Mouse (Mus musculus) lung, postnatal 0 days (tissue): Measurements from ENCODE around the gene Gm20388. TPM values are rescaled to one million over a fixed set of nuclear protein-coding genes. Genes with fewer than 3 reads are reported as not detected.

Experiments
- ATAC-seq: fragments of 200-750 bp; cut with Nextera tagmentation; 2 replicates; pipeline ENCODE4 v1.8.0; 2017; ENCODE audit warnings: moderate library complexity
- DNase-seq: peaks from one replicate; pipeline ENCODE4 v3.0.0-alpha.2; 2016; ENCODE audit warnings: low spot score
- H3K27ac ChIP-seq: fragments of 300-500 bp; sonication (generic); 2 replicates; pipeline ENCODE4 v1.5.1; 2014; ENCODE audit warnings: antibody characterized with exemption, mild to moderate bottlenecking, low read length, mixed read lengths
- H3K27me3 ChIP-seq: fragments of 300-500 bp; sonication (generic); replicated peaks from 2 replicates; pipeline ENCODE4 v1.6.1; 2014; ENCODE audit warnings: low read length, mixed read lengths; ENCODE audit not compliant: insufficient read depth
- H3K36me3 ChIP-seq: fragments of 300-500 bp; sonication (generic); 2 replicates; pipeline ENCODE4 v1.6.1; 2014; ENCODE audit warnings: low read length, mixed read lengths; ENCODE audit not compliant: insufficient read depth
- H3K4me1 ChIP-seq: fragments of 300-500 bp; sonication (generic); 2 replicates; pipeline ENCODE4 v1.6.1; 2014; ENCODE audit warnings: antibody characterized with exemption, low read depth, low read length, mixed read lengths; ENCODE audit not compliant: insufficient read depth
- H3K4me2 ChIP-seq: fragments of 300-500 bp; sonication (generic); replicated peaks from 2 replicates; pipeline ENCODE4 v1.6.1; 2014; ENCODE audit warnings: low read depth, mild to moderate bottlenecking, low read length, moderate library complexity, mixed read lengths
- H3K4me3 ChIP-seq: fragments of 300-500 bp; sonication (generic); 2 replicates; pipeline ENCODE4 v1.5.1; 2014; ENCODE audit warnings: low read depth, low read length
- H3K9ac ChIP-seq: fragments of 300-500 bp; sonication (generic); replicated peaks from 2 replicates; pipeline ENCODE4 v1.6.1; 2014; ENCODE audit warnings: low read depth, mild to moderate bottlenecking
- H3K9me3 ChIP-seq: fragments of 300-500 bp; sonication (generic); 2 replicates; pipeline ENCODE4 v1.6.1; 2016; ENCODE audit warnings: low read length, mixed read lengths
- CTCF ChIP-seq: IDR thresholded peaks from 2 replicates; pipeline ENCODE4 v1.5.1; 2016; ENCODE audit warnings: antibody characterized with exemption, mild to moderate bottlenecking
- EP300 ChIP-seq: IDR thresholded peaks from 2 replicates; pipeline ENCODE4 v1.6.1; 2016; ENCODE audit warnings: antibody characterized with exemption, mild to moderate bottlenecking, control low read depth
- whole genome bisulfite sequencing: fragments of 180-500 bp; shearing (Covaris S2); extraction: QIAGEN DNeasy Blood & Tissue Kit; methylation state at CpG from one replicate; pipeline ENCODE4 v1.1.7; 2014; 5-methylcytosine and 5-hydroxymethylcytosine counted together
- polyA plus RNA-seq: library from polyadenylated mRNA; unstranded; fragments of >200 nt; fragmentation: Nextera tagmentation; extraction: Ambion mirVana; gene quantifications from 2 replicates; pipeline ENCODE4 v1.2.1, GENCODE M21; 2015

Gm20388 gene
- polyA plus RNA-seq, 1 experiment from 2014 or later, result not detected

DNA sequence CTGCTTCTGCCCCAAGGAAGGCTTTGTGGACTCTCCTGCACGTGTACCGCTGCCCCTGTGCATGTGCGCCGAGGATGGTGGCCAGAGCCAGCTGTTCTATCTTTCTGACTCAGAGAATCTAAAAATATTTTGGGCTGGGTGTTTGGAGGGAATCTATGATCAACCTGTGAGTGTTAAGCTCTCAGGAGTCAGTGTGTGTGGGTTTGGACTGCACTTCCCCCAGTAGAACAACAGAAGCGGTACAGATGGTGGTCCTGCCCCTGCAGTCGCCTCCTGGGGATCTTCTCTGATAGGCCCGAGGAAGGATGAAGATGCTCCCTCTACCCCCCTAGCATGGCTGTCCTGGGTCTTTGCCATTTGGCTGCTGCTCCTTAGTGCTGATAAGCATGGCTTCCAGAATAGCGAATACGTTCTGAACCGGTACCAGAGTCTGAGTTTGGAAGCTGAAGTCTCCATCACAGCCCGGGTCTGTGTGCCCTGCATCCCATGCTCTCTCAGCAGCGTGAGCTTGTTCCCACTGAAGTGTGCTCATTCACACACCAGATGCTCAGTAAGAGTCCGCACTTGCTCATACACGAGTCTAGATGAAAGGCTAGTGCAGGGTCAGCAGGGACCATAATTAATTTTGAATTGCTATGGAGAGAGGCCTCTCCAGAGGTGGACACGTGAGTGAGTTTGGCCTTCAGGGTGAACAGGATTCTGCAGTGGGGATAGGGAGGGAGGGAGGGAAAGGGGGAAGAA lies 233.4 kb downstream of the Gm20388 start:
- H3K4me2 ChIP-seq, result no peak overlapping the region
- no peak overlapping the region for H3K9ac ChIP-seq
- no peaks in the 10 kb centered on the region for H3K36me3 ChIP-seq
- H3K4me1 ChIP-seq, result peaks cover 6% of the 10 kb centered on the region; the same call in 1 of the 2 replicates
- DNase-seq (no peak), ATAC-seq (no peak)
- no peaks in the 10 kb centered on the region for H3K9me3 ChIP-seq
- TF ChIP-seq CTCF, result no peak
- no peak for TF ChIP-seq EP300
- H3K4me3 ChIP-seq, result no peak overlapping the region
- H3K27ac ChIP-seq, result peak overlapping the region; percentile 51; the same call in 1 of the 2 replicates
- H3K27me3 ChIP-seq, result no peaks in the 10 kb centered on the region
- WGBS, result 61% methylated on average over 15 of the region's 15 CpGs

DNA sequence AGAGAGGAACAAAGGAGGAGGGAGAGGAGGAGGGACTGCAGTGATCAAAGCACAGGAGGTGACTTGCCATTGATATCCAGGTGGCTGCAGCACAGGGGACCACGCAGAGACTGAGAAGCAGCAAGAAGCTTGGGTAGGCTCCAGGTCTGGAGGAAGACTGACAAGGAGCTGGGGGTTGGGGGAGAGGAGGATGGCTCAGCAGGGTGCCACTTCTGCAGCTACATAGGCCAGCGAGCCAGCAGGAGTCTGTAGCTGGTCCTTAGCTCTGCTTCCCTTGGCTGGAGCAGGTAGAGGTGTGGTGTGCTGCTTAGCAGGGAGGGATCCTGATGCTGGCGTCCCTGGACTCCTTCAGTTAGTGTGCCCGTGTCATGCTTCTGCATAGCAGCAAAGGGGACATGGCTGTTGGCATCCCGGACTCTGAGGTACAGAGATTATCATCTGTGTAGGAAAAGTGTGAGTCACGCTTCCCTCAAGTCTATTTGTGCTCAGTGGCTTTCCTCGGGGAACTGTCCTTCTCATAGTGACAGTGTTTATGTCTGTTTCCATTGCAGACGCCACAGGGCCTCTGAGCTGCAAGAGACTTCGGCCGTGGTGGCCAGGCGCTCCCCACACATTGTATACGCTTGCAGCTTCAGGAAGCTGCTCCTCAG lies 234.1 kb downstream of the Gm20388 start:
- Histone ChIP-seq H3K4me2 (no peak overlapping the region), H3K4me1 (peaks cover 6% of the 10 kb centered on the region; the same call in 1 of the 2 replicates), H3K36me3 (no peaks in the 10 kb centered on the region), H3K9me3 (no peaks in the 10 kb centered on the region), H3K4me3 (no peak overlapping the region), H3K27ac (peak overlapping the region; percentile 51; the same call in 1 of the 2 replicates), H3K27me3 (no peaks in the 10 kb centered on the region), H3K9ac (no peak overlapping the region)
- 32% methylated on average over 12 of the region's 12 CpGs for WGBS
- DNase-seq, result peak; percentile 71
- ATAC-seq, result peak; percentile 90
- TF ChIP-seq EP300 (peak; percentile 97), CTCF (no peak)

DNA sequence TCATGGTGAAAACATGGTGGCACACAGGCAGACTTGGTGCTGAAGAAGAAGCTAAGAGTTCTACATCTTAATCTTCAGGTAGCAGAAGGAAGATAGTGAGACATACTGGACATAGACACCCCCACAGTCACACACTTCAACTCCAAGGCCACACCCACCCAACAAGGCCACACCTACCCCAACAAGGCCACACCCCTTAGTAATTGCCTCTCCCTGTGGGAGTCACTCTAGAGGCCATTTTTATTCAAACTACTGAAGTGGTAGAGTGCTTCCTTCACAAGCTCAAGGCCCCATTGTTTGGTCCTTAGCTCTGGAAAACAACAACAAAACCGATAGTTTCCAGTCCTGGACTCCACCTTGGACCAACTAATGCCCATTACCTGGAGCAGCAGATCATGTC lies 235.4 kb downstream of the Gm20388 start:
- Histone ChIP-seq H3K27me3 (no peaks in the 10 kb centered on the region), H3K9ac (no peak overlapping the region), H3K4me2 (no peak overlapping the region), H3K27ac (0 out of 2 replicates have a peak overlapping the region, but pooled peaks have one; percentile 59), H3K4me1 (peaks cover 6% of the 10 kb centered on the region; the same call in 1 of the 2 replicates), H3K36me3 (no peaks in the 10 kb centered on the region), H3K9me3 (no peaks in the 10 kb centered on the region), H3K4me3 (no peak overlapping the region)
- DNase-seq, result no peak
- no peak for ATAC-seq
- TF ChIP-seq EP300 (no peak), CTCF (no peak)
- WGBS, result 65% methylated on average over 1 of the region's 1 CpGs

DNA sequence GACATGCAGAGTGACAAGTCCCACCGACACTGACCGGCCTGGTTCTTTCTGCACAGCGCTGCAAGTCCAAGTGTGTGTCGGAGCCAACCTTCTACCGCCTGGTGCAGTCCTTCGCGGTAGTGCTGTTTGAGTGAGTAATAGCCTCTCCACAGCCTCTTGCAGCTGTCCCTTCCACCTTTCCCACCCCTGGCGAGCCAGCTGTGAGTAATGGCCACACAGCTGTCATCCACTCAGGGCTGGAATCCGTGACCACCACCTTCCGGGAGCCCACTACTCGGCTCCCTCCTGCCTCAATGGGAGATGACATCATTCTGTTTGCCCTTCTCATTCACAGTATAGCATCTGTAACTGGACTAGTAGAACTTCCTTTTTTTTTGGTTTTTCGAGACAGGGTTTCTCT lies 239.4 kb downstream of the Gm20388 start:
- TF ChIP-seq EP300 (no peak), CTCF (no peak)
- Histone ChIP-seq H3K9me3 (no peaks in the 10 kb centered on the region), H3K27ac (no peak overlapping the region), H3K27me3 (no peaks in the 10 kb centered on the region), H3K4me2 (no peak overlapping the region), H3K4me1 (no peaks in the 10 kb centered on the region), H3K9ac (no peak overlapping the region), H3K36me3 (no peaks in the 10 kb centered on the region), H3K4me3 (no peak overlapping the region)
- ATAC-seq (no peak), DNase-seq (no peak)
- WGBS, result 42% methylated on average over 12 of the region's 12 CpGs

DNA sequence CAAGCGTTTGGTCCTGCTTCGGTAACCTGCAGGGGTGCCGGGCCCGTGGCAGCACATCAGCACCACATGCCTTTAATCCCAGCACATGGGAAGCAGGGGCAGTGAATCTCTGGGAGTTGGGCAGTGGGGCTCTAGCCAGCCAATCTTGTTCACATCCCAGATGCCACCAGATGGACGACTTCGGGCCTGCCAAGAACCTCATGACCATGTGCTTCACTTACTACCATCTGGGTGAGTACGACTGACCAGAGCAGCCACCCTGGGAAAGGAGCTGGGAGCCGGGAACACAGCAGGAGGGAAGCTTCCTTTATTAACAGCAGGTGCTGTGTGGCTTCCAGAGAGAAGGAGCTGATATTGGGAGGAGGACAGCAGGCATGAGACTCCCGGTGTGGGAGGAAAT lies 240.5 kb downstream of the Gm20388 start:
- DNase-seq, result no peak
- H3K36me3 ChIP-seq, result no peaks in the 10 kb centered on the region
- no peak for ATAC-seq
- H3K4me1 ChIP-seq, result no peaks in the 10 kb centered on the region
- no peak overlapping the region for H3K4me3 ChIP-seq
- no peak overlapping the region for H3K9ac ChIP-seq
- no peak overlapping the region for H3K4me2 ChIP-seq
- TF ChIP-seq EP300 (no peak), CTCF (no peak)
- no peaks in the 10 kb centered on the region for H3K27me3 ChIP-seq
- no peak overlapping the region for H3K27ac ChIP-seq
- WGBS, result 71% methylated on average over 9 of the region's 9 CpGs
- no peaks in the 10 kb centered on the region for H3K9me3 ChIP-seq

DNA sequence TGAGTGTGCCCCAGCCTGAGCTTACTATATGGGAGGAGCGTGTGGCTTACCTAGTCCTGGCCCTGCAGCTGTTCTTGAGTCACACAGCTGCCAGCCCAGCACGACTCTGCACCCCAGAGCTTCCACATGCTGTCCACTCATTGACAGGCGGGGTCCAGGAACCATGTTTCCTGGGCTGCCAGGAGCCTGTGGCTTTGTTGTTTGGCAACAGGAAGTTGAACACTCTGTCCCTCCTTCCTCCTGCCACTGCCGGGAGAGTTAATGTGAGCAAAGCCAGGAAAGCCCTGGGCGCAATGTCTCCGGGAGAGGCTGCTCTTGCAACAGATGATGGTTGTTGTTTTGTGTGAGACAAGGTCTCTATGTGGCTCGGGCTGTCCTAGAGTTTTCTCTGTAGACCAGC lies 242.0 kb downstream of the Gm20388 start:
- Histone ChIP-seq H3K36me3 (no peaks in the 10 kb centered on the region), H3K27me3 (no peaks in the 10 kb centered on the region), H3K4me3 (no peak overlapping the region), H3K9me3 (no peaks in the 10 kb centered on the region), H3K27ac (no peak overlapping the region), H3K4me1 (no peaks in the 10 kb centered on the region), H3K4me2 (no peak overlapping the region; the same call in 1 of the 2 replicates), H3K9ac (no peak overlapping the region)
- ATAC-seq (peak; percentile 80), DNase-seq (peak; percentile 71)
- no peak for TF ChIP-seq CTCF
- peak; percentile 77; the same call in 1 of the 2 replicates for TF ChIP-seq EP300
- WGBS, result 39% methylated on average over 7 of the region's 7 CpGs
